Mouse (Mus musculus) spleen, adult 18-20 months (tissue): Measurements from ENCODE around the gene Tubg2.

Experiments used
- DNase-seq, 2 experiments: peaks; one replicate each; pipeline ENCODE4 v3.0.0; 2022; ENCODE audit warnings: mixed read lengths in 2 of 2

Tubg2 gene

GRCm38 (mm10) chr11:101180261-101180660 is 24.6 kb downstream of the Tubg2 start:
- DNase-seq, result no peak

- peak; percentile 10 to 48 for DNase-seq
Observed at GRCm38 (mm10) chr11:101180846-101181740, 25.4 kb downstream of the Tubg2 start.

DNA sequence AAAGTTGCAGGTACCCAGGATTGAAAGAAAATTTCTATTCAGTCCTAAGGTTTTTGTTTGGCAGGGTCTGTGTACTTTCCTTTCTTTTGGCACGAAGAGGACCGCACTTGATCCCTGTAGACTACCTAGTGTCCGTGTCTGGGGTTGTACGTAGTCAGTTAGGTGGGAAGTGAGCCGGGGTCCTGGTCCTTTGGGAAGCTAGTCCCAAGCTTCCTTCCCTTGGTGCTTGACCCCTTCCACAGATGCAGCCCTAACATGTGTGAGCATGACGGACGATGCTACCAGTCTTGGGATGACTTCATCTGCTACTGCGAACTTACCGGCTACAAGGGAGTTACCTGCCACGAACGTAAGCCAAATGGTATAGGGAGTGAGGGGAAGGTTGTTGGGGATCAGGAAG is 26.3 kb downstream of the Tubg2 start:
- DNase-seq, result no peak

DNA sequence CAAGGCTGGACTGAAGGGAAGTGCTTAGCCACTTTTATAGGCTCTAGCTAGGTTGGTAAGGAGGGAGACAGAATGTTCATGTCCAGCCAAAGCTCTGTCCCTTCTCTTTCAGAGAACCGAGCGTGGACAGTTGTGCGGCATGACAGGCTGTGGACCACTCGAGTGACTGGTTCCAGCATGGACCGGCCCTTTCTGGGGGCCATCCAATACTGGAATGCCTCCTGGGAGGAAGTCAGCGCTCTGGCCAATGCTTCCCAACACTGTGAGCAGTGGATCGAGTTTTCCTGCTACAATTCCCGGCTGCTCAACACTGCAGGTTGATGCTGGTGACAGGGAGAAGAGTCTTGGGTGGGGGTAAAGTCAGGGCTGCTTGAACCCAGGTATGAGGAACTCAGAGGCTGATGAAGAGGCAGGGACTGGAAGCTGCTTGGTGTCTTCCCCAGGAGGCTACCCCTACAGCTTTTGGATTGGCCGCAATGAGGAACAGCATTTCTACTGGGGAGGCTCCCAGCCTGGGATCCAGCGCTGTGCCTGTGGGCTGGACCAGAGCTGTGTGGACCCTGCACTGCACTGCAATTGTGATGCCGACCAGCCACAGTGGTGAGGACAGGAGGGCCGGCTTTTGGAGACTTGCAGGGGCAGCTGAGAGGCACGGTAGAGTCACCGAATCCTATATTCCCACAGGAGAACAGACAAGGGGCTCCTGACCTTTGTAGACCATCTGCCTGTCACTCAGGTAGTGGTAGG is 27.2 kb downstream of the Tubg2 start:
- DNase-seq, result no peak

GRCm38 (mm10) chr11:101184984-101185383 is 29.3 kb downstream of the Tubg2 start:
- no peak for DNase-seq

- no peak for DNase-seq
Observed at GRCm38 (mm10) chr11:101185441-101185840, 29.7 kb downstream of the Tubg2 start.

DNA sequence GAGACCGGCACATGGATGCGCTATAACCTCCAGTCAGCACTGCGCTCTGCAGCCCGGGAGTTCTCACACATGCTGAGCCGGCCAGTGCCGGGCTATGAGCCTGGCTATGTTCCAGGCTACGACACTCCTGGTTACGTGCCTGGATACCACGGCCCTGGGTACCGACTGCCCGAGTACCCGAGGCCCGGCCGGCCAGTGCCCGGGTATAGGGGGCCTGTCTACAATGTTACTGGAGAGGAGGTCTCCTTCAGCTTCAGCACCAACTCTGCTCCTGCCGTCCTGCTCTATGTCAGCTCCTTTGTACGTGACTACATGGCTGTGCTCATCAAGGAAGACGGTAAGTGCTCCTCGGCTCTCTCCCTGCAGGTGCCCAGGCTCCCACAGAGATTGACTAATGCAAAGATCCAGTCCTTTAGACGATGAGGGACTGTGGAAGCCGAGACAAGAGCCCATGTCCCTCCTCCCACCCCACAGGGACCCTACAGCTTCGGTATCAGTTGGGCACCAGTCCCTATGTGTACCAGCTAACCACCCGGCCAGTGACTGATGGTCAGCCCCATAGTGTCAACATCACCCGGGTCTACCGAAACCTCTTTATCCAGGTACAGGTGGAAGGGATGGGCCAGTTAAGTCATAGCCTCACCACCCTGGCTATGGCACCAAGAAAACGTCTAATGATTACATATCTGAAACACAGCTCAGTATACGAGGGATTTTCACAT is 31.0 kb downstream of the Tubg2 start:
- no peak for DNase-seq

DNA sequence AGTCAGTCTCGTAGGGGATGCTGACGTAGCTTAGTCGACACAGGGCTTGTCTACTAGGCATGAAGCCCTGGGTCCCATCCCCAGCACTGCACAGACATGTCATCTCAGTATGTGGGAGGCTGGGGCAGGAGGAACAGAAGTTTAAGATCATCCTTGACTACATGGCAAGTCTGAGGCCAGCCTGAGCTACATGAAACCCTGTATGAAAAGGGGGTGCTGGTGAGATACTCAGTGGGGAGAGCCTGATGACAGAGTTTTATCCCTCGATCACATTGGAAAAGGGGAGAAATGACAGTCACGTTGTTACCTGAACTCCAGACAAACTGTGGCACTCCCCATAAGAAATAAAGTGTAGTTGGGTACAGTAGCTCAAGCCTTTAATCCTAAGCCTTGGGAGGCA is 31.8 kb downstream of the Tubg2 start:
- no peak for DNase-seq

- DNase-seq, result no peak
Observed at GRCm38 (mm10) chr11:101188166-101188805, 32.6 kb downstream of the Tubg2 start.

- no peak for DNase-seq
Observed at GRCm38 (mm10) chr11:101189495-101190180, 33.9 kb downstream of the Tubg2 start.

GRCm38 (mm10) chr11:101190181-101190912 is 34.6 kb downstream of the Tubg2 start:
- DNase-seq, result no peak

DNA sequence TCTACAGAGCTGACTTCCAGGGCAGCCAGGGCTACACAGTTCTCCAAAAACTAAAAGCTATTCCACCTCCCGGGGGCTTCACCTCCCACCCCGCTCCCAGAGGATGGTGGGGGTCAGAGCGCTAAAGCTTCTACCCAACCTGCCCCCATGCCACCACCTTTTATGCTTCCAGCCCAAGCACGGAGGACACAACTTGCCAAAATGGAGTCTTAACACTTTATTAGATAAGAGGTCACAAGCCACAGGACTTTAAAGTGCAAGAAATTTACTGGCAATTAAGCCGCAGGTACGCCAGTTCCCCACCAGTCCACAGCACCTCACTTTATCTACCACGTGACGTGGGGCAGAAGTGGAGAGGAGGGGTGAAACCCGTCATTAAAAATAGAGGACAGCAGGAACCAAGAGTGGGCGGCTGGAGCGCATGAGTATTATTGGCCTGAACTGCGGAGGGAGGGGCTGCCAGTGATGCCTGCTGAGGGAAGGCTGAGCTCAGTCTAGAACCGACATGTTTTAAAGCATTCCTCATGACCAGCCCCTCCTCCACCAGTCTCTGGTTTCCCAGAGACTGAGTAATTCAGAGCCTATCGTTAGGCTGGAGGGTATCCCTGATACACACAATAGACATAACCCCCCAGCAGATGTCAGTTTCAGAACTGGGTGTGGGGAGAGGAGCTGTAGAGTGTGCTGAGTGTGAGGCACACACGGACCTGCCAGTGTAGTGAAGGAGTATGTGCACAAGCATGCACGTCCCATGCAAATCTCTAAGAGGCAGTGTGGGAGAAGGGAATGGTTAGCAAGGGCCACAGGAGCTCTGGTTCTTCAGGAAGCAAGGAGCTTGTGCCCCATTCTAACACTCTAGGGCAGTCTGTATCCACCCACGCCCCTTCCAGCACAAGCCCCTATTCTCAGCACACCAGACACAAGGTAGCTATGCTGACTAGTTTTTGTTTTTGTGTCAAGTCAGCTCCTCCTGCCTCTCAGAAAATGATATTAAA is 35.5 kb downstream of the Tubg2 start:
- no peak for DNase-seq

DNA sequence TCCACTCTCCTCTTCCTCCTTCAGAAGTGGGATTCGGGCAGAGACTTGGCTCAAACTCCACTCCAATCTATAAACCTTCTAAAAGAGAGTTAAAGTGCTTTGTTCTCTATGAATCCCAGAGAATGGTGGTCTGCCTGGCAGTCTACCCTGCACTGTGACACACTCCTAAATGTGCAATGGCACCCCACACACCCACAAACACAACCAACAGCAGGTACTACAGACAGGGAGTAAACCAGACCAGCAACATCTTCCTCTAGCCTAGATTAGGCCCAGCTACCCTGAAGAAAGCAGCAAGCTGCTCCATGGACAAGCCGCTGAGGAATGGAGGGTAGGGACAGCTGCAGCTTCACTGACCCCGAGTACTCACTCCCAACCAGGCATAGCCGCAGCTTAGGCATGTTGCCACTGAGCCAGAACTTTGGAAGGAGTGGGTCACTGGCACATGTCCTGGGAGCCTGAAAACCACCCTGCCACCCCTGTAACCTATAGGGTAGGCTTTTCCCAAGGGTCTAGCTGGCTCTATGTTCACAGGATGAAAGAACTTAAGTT is 36.3 kb downstream of the Tubg2 start:
- no peak for DNase-seq

DNA sequence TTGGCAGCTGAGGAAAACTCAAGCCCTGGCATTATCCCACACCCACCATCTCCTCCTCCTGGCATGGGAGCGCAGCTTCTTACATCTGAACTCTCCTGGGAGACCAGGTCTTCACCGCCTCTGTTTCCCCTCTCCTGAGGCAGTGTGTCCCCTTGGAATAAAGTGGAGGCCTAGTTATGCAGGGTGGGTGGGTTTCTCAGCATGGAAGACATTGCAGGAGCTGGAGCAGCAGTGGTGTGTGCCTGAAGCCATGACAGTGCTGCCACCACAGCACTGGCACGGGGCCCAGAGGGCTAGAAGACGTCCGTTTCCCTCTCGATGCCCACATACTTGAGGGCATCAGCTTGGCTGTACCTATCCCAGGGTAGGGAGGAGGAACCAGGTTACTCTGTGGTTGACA is 36.9 kb downstream of the Tubg2 start:
- DNase-seq, result no peak

GRCm38 (mm10) chr11:101193076-101193475 is 37.4 kb downstream of the Tubg2 start:
- no peak for DNase-seq

DNA sequence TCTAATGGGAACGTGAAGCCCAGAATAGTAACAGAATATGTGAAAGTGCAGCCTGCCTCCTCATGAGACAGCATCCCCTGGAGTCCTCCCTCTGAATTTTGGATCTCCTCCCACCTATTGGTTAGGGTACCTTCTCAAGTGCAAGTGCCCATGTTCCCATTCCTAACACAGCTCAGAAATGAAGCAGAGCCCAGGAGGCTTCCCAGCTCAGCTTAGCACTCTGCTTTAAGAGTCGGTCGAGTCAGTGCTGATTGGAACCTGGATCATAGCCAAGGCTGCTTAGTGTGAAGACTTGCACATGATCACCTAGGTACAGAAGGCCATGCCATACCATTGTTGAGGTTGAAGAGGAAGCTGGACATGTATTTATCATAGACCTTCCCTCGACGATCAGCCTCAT is 38.4 kb downstream of the Tubg2 start:
- no peak for DNase-seq

DNA sequence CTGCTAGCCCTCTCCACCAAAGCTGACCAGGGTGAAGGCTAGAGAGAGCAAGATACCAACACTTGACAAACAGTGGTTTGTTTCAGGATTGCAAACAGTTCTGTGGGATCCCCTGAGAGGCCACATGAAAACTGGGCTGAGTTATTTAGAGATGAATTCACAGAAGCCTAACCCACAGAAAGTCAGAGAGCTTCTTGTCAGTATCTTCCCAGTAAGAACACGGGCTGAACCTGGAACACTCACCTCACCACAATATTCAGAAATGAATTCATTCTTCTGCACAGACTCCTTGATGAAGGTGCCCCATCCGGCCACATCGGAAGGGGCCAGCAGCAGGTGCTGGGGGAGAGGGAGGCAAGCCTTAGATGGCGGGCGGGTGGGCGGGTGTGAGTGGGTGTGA is 38.9 kb downstream of the Tubg2 start:
- DNase-seq, result no peak

DNA sequence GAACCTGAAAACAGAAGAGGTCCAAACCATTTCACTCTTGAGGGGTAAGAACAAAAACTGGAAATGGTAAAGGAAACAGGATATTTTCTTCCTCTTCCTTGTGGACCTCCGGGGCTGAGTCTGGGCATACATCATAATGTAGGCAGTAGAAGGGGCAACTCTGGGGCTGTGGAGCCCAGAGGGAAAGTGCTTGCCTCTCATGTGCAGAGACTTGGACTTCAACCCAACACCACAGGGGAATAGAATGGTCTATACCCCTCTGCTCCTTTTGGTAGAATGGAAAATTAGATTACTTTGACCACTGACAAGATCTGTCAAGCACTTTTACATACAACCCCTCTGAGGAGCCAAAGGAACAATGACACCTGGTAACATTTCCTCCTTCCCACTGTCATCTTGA is 39.4 kb downstream of the Tubg2 start:
- DNase-seq, result no peak

DNA sequence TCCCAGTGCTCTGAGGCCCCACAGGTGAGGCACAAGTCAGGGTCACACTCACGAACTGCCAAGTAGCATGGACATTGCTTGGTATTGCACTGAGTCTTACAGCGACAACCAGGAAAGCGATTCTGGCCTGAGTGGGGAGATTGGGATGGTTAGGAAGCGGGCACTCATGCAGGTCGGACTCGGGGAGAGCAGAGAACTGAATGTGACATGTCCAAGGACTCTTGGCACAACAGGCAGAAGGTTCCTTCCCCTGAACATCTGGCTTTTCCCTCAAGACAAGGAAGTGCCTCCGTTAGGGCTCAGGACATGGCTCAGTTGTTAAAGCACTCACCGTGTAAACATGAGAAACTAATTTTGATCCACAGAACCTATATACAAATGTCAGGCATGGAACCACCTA is 39.9 kb downstream of the Tubg2 start:
- no peak for DNase-seq

DNA sequence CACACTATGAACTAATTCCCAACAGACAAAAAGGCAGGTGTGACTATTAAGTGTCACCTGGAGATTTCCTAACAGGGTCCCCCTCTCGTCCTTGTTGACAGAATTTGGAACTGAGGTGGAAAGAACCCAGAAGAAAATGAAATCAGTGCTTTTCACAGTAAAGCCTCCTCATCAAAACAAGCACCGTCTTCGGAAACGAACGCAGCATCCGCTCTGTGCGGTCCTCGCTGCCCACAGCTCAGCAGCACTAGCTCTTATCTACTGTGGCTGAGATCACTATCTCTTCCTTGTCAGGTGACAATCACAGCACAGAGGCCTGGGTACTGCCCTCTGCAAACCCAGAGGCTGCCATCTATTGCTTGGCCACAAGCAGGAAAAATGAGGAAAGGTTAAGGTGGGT is 40.5 kb downstream of the Tubg2 start:
- DNase-seq, result no peak
